Mouse (Mus musculus) lung, postnatal 0 days (tissue): ENCODE measurements around the gene Sap25.

ENCODE experiments used
- CTCF ChIP-seq: IDR thresholded peaks from 2 replicates; pipeline ENCODE4 v1.5.1; 2016; ENCODE audit warnings: antibody characterized with exemption, mild to moderate bottlenecking
- EP300 ChIP-seq: IDR thresholded peaks from 2 replicates; pipeline ENCODE4 v1.6.1; 2016; ENCODE audit warnings: antibody characterized with exemption, mild to moderate bottlenecking, control low read depth

- TF ChIP-seq CTCF (peak; percentile 36), EP300 (peak; percentile 75)
These were observed 12.4 kb upstream of the Sap25 start, which contains the start of the genes Fbxo24, Lrch4 and Gm20605 for GRCm38 (mm10) chr5:137628498-137629305.
